ENCODE assay signal across 10 mouse cellular contexts in genomic region chr10:8759228-8759627, GRCm38 (mm10).
DNase-seq lines count a peak whose midpoint lies in the region; ATAC-seq and TF ChIP-seq lines count a peak whose summit lies in the region.
"Had no signal": no experiment of that assay in that cellular context is flagged by ENCODE, and none has a peak within 500 bp of the region (broad histone marks: within the 10 kb centered on the region; RNA-seq: fewer than 3 reads in every experiment).

No protein-coding gene starts in this region.

- peak; percentile 22 to 50 for DNase-seq in spleen, postnatal 36 days (ENCODE audit: low spot score in 2 of 2)
- DNase-seq in spleen, postnatal 14 days (ENCODE audit: low spot score in 2 of 2) = no peak
- DNase-seq in hindbrain, postnatal 0 days (ENCODE audit: low spot score) = peak; percentile 5
- peak; percentile 8 for DNase-seq in splenic B cell, adult 2 months (ENCODE audit: low read depth, low spot score)
- no peak for DNase-seq in cerebellum, postnatal 4 days (ENCODE audit: low spot score in 2 of 2)
- DNase-seq in cerebellum, adult 18-20 months = no peak
- DNase-seq: cerebellum, postnatal 25 days had no signal

- no peak overlapping the region for H3K4me2 ChIP-seq in intestine, embryonic 16.5 days (ENCODE audit: low read depth, low read length)
- no peak overlapping the region for H3K4me2 ChIP-seq in intestine, embryonic 15.5 days (replicated peaks)
- peak overlapping the region; percentile 55 for H3K4me2 ChIP-seq in hindbrain, postnatal 0 days (ENCODE audit: low read depth, low read length)

- H3K4me1 ChIP-seq in intestine, embryonic 16.5 days (ENCODE audit: control insufficient read depth, insufficient read depth, low read length) = peaks cover 29% of the 10 kb centered on the region
- H3K4me1 ChIP-seq in intestine, embryonic 15.5 days (replicated peaks) = peaks cover 21% of the 10 kb centered on the region
- 0 out of 2 replicates have a peak, but pooled peaks cover 14% of the 10 kb centered on the region for H3K4me1 ChIP-seq in hindbrain, postnatal 0 days (ENCODE audit: insufficient read depth, low read length)

- H3K27me3 ChIP-seq in intestine, embryonic 16.5 days (replicated peaks; ENCODE audit: control insufficient read depth, insufficient read depth, low read length) = no peaks in the 10 kb centered on the region
- no peaks in the 10 kb centered on the region for H3K27me3 ChIP-seq in intestine, embryonic 15.5 days (replicated peaks)
- no peaks in the 10 kb centered on the region for H3K27me3 ChIP-seq in hindbrain, postnatal 0 days (ENCODE audit: insufficient read depth, low read length)
- H3K27me3 ChIP-seq in splenic B cell, adult 2 months (ENCODE audit: control insufficient read depth, insufficient read depth, low read length, poor library complexity, severe bottlenecking) = no peaks in the 10 kb centered on the region

- no peak for TF ChIP-seq CTCF in hindbrain, postnatal 0 days (IDR thresholded peaks at IDR 0.05; ENCODE audit: low read depth)

- 82% methylated on average over 7 of the region's 7 CpGs for WGBS in intestine, embryonic 16.5 days
- 80% methylated on average over 7 of the region's 7 CpGs for whole genome bisulfite sequencing in intestine, embryonic 15.5 days
- WGBS in hindbrain, postnatal 0 days = 69% methylated on average over 7 of the region's 7 CpGs

- no peaks in the 10 kb centered on the region for H3K36me3 ChIP-seq in intestine, embryonic 16.5 days (ENCODE audit: control insufficient read depth, insufficient read depth, low read length)
- H3K36me3 ChIP-seq in intestine, embryonic 15.5 days = no peaks in the 10 kb centered on the region
- no peaks in the 10 kb centered on the region for H3K36me3 ChIP-seq in hindbrain, postnatal 0 days (ENCODE audit: insufficient read depth, low read length)
- H3K36me3 ChIP-seq in splenic B cell, adult 2 months (ENCODE audit: control insufficient read depth, insufficient read depth, low read length, poor library complexity, severe bottlenecking) = no peaks in the 10 kb centered on the region

- ATAC-seq in intestine, embryonic 16.5 days = no peak
- ATAC-seq in intestine, embryonic 15.5 days = no peak
- no peak for ATAC-seq in hindbrain, postnatal 0 days

- no peak overlapping the region for H3K4me3 ChIP-seq in intestine, embryonic 16.5 days (ENCODE audit: low read length)
- H3K4me3 ChIP-seq in intestine, embryonic 15.5 days (replicated peaks) = no peak overlapping the region
- H3K4me3 ChIP-seq in hindbrain, postnatal 0 days (ENCODE audit: low read length) = no peak overlapping the region
- H3K4me3 ChIP-seq: myocyte had no signal

- no peak overlapping the region for H3K9ac ChIP-seq in intestine, embryonic 16.5 days (ENCODE audit: low read depth, low read length)
- no peak overlapping the region for H3K9ac ChIP-seq in intestine, embryonic 15.5 days
- H3K9ac ChIP-seq in hindbrain, postnatal 0 days (replicated peaks; ENCODE audit: low read length) = peak overlapping the region; percentile 21; the same call in 1 of the 2 replicates

- H3K9me3 ChIP-seq in intestine, embryonic 16.5 days (ENCODE audit: control insufficient read depth, low read length) = no peaks in the 10 kb centered on the region
- H3K9me3 ChIP-seq in intestine, embryonic 15.5 days = no peaks in the 10 kb centered on the region
- no peaks in the 10 kb centered on the region for H3K9me3 ChIP-seq in hindbrain, postnatal 0 days (ENCODE audit: low read length)

- H3K27ac ChIP-seq in intestine, embryonic 16.5 days (ENCODE audit: low read length) = 0 out of 2 replicates have a peak overlapping the region, but pooled peaks have one; percentile 7
- no peak overlapping the region for H3K27ac ChIP-seq in intestine, embryonic 15.5 days
- no peak overlapping the region for H3K27ac ChIP-seq in hindbrain, postnatal 0 days

Comparison
In these comparisons a context has a peak if more than half of its experiments do, and no peak if none do; other contexts are left out.
1. DNase-seq: peak in spleen, postnatal 36 days (2 of 2), hindbrain, postnatal 0 days (single experiment) and splenic B cell, adult 2 months (single experiment); none in spleen, postnatal 14 days (0 of 2), cerebellum, postnatal 4 days (0 of 2) and cerebellum, adult 18-20 months (0 of 2).